Mouse (Mus musculus) adrenal gland, postnatal 0 days (tissue): Measurements from ENCODE around the gene Cers2. TPM values are rescaled to one million over a fixed set of nuclear protein-coding genes. Genes with fewer than 3 reads are reported as not detected.

Experiments
- polyA plus RNA-seq: library from polyadenylated mRNA; unstranded; fragments of >200 nt; fragmentation: Nextera tagmentation; extraction: Ambion mirVana; gene quantifications from 2 replicates; pipeline ENCODE4 v1.2.1, GENCODE M21; 2015

The Cers2 gene
- polyA plus RNA-seq, result 109 and 186 TPM in 2 replicates

DNA sequence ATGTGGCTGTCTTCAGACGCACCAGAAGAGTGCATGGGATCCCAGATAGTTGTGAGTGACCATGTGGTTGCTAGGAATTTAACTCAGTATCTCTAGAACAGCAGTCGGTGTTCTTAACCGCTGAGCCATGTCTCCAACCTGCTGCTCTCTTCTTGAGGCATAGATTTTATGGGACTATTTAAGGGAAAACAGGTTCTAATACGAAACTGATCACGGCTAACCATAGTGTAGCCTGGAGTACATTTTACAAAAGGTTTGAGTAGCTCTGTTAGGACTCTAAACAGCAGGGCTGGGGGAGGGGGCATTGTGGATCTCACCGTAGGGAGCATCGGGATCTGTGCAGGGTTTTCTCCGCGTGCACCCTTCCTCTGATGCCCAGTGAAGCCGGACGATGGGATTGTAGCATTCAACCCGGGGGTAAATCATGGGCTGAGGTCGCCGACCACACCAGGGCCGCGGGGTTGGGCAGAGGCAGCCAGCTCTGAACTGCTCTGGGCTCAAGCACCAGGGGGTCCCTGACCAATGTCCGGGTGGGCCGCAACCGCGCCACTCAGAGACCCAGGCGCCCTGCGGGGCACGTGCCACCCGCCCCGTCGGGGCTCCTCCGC, at the start of gene Cers2:
TSS of gene Cers2 (plus strand) at position 306 of the 608 bp plus-strand sequence.

DNA sequence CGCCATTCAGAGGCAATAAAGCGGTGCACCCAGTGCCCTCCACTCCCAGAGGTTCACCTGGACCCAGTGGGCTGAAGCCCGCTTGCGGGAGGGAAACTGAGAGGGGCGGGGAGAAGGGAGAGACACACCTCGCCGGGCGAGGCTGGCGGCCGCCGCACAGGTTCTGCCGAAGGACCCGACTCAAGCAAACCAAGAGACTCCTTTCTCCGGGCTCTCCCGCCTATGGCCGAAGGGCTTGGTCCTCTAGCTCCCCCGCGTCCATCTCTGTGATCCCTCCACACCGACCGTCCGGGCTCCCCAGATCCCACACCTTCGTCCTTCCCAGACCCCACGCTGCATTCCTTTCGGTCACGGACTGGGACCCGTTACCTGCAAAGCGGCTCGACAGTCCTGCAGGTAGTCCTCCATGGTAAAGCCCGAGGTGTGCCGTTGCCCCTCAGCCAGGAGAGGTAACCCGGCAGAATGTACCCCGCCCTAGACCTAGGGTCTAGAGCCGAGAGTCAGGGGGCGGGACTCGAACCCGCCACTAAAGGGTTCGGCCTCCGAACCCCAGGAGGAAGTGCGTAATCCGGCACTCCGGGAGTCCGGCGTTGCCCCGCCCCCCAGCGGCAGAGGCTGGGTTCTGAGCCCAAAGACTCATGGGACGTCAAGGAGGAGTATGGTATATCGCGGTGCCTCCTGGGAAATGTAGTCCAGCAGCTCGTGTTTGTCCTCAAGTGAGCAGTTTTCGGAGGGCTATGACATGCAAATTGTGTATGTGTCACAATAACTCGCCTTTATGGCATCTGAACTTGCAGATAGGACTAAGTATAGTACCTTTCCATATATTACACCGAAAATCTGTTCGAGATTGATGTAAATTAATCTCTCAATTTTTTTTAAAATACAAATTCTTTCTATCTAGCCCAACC, 33.1 kb upstream of the Cers2 start, which contains the start of the genes Mindy1 and Prune1:
TSS of gene Mindy1 (plus strand) at position 130 of the 911 bp plus-strand sequence.
TSS of gene Prune1 (minus strand) at position 861 of the 911 bp plus-strand sequence.

DNA sequence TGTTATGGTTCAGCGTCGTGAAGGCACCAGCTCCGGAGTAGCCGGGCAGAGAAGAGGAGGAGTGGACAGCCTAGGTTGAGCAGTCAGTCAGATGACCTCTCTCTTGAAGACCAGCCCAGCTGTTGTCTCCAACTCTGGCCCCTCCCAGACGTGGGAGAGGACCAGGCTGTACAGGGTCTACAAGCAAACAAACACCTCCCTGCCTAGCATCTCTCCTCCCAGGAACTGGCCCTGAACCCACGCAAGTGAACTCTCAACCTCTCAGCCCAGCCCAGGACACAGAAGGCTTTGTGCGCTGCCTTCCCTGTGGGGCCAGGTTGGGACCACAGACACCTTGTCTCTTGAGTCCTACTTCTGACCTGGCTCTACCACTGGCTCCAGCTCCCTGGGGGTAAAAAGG, 7.5 kb upstream of the Cers2 start, which contains the start of gene Anxa9:
TSS of gene Anxa9 (minus strand) at position 77 of the 400 bp plus-strand sequence.

DNA sequence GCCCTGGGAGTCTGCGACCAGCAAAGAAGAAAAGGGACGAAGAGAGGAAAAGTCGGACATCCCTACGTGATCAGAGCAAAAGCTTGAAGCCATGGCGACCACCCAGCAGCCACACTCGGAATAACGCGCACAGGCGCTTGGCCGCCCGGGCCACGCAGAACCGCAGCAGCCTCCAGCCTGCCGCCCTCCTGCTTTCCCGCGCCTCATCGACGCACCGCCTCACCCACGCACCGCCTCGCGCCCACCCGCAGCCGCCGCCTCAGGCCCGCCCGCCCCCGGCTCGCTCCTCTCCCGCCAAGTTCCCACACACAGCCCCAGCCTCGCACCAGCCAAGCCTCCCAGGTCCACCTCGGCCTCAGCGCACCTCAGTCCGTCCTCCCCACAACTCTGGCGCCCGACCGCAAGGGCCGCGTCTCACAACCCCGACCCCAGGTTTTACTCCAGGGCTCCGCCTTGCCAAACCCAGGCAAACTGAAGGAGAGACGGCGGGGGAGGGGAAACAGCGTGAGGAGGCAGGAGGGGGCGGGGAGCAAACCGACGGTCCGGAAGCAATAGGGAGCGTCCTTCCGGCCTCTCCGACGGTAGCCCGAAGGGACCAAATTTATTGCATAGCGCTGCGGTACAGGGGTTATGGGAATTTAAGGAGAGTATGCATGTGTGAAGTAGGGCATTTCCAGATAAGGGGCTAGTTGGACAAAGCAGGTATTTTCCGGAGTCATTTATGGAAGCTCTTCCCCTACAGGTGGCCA, 42.3 kb downstream of the Cers2 start, which contains the start of gene Setdb1:
TSS of gene Setdb1 (minus strand) at position 502 of the 749 bp plus-strand sequence.

Other genes starting within 250 kb of the Cers2 start
- gene Pip5k1a, start 207.9 kb upstream of the Cers2 start, polyA plus RNA-seq, result 15.8 and 23.0 TPM in 2 replicates
- 76.7 and 105 TPM in 2 replicates for gene Vps72, start 203.8 kb upstream of the Cers2 start, polyA plus RNA-seq
- gene Tmod4, start 190.3 kb upstream of the Cers2 start, polyA plus RNA-seq, result 0.25 and 0.83 TPM in 2 replicates
- gene Scnm1, start 180.8 kb upstream of the Cers2 start, polyA plus RNA-seq, result 51.9 and 69.5 TPM in 2 replicates
- gene Lysmd1, start 180.7 kb upstream of the Cers2 start, polyA plus RNA-seq, result 15.2 and 15.3 TPM in 2 replicates
- 5.8 and 6.8 TPM in 2 replicates for gene Tnfaip8l2, start 172.4 kb upstream of the Cers2 start, polyA plus RNA-seq
- gene Sema6c, start 154.3 kb upstream of the Cers2 start, polyA plus RNA-seq, result 4.7 and 6.3 TPM in 2 replicates
- gene Gabpb2, start 96.9 kb upstream of the Cers2 start, polyA plus RNA-seq, result 2.8 and 3.5 TPM in 2 replicates
- 57.9 and 95.8 TPM in 2 replicates for gene Cdc42se1, start 86.1 kb upstream of the Cers2 start, polyA plus RNA-seq
- gene Mllt11, start 82.6 kb upstream of the Cers2 start, polyA plus RNA-seq, result 18.0 and 49.5 TPM in 2 replicates
- 0.20 and 0.50 TPM in 2 replicates for gene Gm128, start 73.2 kb upstream of the Cers2 start, polyA plus RNA-seq
- not detected in 2 replicates for gene Bnipl, start 63.6 kb upstream of the Cers2 start, polyA plus RNA-seq
- 66.6 and 126 TPM in 2 replicates for gene Mindy1, start 33.4 kb upstream of the Cers2 start, polyA plus RNA-seq
- 16.3 and 23.8 TPM in 2 replicates for gene Prune1, start 32.7 kb upstream of the Cers2 start, polyA plus RNA-seq
- 1.3 and 1.6 TPM in 2 replicates for gene Anxa9, start 7.6 kb upstream of the Cers2 start, polyA plus RNA-seq
- gene Setdb1, start 42.4 kb downstream of the Cers2 start, polyA plus RNA-seq, result 12.2 and 16.5 TPM in 2 replicates
- not detected in 2 replicates for gene 4930558C23Rik, start 88.0 kb downstream of the Cers2 start, polyA plus RNA-seq
- gene Arnt, start 119.6 kb downstream of the Cers2 start, polyA plus RNA-seq, result 15.7 and 19.9 TPM in 2 replicates
- gene Ctsk, start 184.5 kb downstream of the Cers2 start, polyA plus RNA-seq, result 22.2 and 44.4 TPM in 2 replicates
- gene Ctss, start 212.0 kb downstream of the Cers2 start, polyA plus RNA-seq, result 61.3 and 65.8 TPM in 2 replicates
- 0.11 TPM in 1 of 2 replicates, not detected in the other for gene Hormad1, start 244.9 kb downstream of the Cers2 start, polyA plus RNA-seq